Mouse (Mus musculus): ENCODE data around the gene Hoxd12.

The Hoxd12 gene

GRCm38 (mm10) chr2:74680561-74681398 lies 6.0 kb downstream of the Hoxd12 start:
- in situ Hi-C loops (cut with MseI, MboI), result no loop called here

DNA sequence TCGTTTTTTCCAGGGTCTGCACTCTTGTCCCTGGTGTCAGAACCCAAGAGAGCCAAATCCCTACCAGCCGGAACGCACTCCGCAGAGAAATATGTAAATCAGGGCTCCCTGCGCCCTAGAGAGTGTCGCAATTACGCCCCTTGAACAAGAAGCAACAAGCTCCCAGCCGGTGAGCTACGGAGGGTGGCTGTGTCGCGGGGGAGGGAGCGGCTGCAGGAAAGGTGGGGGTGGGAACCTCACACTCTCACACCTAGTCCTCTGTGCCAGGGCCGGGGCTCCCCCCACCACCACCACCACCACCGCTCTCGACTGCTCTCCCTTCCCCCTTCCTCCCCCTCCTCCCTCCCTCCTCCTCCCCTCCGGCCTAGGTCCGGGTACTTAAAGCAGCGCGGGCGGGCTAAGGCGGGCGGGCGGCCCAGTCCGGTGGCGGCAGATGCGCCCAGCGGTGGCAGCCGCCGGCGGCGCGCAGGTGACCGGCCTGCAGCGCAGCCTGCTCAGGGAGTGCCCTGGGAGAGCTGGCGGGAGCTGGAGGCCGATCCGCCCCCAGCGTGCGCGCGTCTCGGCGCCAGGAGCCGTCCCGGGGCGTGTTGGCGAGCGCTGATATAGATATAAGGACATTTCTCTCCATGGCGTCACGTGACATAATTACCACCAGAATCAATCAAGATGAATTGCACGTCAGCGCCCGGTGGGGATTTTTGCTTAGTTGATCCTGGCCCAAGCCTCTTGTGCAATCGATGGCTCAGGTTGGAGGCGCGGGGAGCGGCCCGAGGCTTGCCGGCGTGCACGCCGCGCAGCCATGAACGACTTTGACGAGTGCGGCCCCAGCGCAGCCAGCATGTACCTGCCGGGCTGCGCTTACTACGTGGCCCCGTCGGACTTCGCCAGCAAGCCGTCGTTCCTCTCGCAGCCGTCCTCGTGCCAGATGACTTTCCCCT lies 7.0 kb downstream of the Hoxd12 start:
- in situ Hi-C loops (cut with MseI, MboI), result no loop called here

DNA sequence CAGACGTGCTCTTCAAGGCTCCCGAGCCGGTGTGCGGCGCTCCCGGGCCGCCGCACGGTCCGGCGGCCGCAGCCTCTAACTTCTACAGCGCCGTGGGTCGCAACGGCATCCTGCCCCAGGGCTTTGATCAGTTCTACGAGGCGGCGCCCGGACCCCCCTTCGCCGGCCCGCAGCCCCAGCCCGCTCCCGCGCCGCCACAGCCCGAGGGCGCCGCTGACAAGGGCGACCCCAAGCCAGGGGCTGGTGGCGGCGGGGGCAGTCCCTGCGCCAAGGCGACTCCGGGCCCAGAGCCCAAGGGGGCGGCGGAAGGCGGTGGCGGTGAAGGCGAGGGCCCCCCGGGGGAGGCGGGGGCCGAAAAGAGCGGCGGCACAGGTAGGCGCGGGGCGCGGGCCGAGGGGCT lies 8.0 kb downstream of the Hoxd12 start:
- in situ Hi-C loops (cut with MseI, MboI), result no loop called here

DNA sequence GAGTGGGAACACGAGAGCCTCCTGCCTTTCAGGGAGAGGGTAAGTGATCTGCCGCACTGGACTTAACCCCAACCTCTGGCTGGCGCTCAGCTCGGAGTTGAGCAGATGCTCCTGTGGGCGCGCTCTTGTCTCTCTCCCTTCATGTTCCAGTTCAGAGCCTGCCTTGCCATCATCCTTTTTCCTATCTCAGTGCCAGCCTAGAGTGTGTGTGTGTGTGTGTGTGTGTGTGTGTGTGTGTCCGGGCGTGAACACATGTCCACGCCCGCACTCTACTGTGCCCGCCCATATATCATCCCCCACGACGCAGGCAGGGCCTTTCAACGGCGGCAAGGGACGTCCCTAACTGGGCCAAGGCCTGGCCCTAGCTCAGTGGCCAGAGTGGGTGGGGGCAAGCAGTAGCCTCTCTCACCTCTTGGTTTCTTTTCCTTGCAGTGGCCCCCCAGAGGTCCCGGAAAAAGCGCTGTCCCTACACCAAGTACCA lies 8.7 kb downstream of the Hoxd12 start:
- in situ Hi-C loops (cut with MseI, MboI), result no loop called here

GRCm38 (mm10) chr2:74684106-74684505 lies 9.3 kb downstream of the Hoxd12 start:
- in situ Hi-C loops (cut with MseI, MboI), result no loop called here

DNA sequence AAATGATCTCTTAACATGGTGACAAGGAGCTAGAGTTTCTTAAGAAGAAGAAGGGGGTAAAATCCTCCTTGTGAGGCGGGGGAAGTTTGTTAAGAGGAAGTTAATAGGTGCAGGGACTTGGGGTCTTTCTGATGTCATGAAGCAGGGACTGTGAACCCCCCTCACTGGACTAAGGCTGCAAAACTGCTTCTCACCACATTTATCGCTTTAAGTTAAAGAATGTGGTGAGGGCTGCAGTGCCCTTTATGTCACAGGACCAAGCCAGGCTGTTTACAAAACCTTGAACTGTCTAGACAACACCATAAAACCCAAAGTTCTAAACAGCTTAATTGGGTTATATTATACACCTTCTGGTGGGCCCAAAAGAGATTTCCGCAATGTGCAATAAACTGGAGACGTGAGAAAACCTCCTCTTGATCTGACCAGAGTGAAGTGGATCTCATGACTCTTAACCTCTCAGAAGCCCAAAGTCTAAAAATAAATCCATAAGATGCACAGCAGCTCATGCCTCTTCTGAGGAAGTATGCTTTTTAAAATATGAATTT lies 10.3 kb downstream of the Hoxd12 start:
- in situ Hi-C loops (cut with MseI, MboI), result no loop called here

DNA sequence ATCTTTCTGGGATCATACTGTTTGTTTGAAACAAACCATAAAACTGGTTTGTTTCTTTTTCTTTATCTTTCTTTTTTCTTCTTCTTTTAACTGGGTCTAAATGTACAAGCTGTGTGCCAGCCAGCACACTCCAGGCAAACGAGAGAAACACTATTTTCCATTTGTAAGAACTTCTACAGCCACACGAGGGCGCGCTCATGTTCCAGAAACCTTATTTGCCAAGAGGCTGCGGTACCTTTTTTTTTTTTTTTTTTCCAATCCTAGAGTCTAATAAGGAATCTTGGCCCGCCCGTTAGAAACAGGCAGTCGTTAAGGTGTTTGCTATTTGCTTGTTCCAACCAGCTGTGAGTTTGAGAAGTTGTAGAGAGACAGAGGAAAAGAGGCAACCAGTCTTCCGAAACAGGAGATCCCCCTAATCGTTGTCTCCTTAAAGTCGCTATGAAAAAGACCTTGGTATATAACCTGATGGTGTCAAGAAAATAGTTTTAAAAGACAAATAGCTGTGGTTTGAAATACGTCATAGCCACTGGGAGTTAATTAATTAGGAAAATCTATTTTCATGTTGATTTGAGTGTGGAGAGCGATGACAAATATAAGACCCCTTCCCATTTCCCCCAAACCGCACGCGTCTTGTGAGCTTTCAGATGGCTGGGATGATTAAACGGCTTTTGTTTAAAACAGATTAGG lies 11.6 kb downstream of the Hoxd12 start:
- in situ Hi-C loops (cut with MseI, MboI), result no loop called here

DNA sequence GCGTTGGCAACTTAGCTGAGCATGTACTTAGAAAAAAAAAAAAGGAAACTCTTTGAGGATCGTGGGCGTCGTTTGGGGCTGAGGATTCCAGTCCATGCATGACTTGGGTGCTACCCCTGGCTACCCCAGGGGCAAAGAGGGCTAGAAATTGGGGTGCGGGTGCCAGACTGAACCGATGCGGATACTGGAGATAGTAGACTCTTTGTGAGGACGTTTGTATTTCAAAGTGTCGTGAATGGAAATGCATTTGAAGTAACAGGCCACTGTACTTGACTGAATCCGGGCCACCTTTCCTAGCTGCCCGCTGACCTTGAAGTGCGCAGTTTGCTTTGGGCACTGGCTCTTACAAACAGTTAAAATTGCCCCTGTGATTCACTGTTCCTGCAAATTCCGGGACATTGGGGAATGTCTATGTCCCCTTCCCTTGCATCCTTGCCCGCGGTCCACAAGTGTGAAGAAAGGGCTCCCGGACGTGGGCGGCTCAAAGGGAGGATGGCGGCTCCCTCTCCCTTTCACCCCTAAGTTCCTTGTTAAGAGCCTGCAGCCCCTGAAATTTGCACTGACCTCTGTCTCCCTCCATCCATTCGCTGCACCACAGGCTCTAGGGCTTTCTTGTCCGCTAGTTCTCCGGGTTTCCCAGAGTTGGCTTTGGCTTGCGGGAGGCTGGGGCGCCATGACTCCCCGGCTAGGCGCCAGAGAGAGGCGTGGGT lies 12.3 kb downstream of the Hoxd12 start:
- in situ Hi-C loops (cut with MseI, MboI), result no loop called here

GRCm38 (mm10) chr2:74687698-74688555 lies 13.1 kb downstream of the Hoxd12 start:
- in situ Hi-C loops (cut with MseI, MboI), result no loop called here

DNA sequence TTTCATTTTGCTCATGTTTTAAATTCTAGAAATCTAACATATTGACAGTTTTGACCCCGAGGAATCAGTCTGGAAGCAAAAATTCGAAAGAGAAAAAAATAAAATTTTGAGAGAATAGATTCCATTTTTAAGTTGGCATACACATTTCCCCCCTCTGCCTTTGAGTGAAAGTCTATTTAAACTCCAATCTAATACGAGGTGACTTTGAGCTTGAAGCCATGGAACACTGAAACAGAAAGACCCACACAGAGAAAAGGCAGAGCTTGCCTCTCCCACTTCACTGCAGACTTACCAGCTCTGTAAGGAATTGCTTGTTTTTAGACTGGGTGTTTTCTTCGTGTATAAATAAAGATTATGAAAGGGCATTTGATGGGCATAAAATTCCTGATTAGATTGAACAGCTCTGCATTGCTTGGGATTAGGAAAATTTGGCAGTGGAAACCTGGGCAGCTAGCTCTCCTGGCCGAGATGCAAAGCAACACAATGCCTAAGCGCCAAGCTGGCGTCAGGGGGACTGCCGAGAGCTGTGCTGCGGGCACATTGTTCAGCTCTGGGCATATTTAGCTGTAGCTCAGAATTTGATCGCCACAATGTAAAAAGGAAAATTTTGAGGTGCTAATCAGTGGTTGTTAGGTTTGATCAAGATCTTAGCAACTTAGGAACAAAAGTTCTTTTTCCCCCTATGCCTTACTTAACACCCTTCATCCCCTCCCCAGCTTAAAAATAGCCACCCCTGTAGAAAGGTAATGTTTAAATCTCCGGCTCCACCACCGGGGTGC lies 14.2 kb downstream of the Hoxd12 start:
- in situ Hi-C loops (cut with MseI, MboI), result no loop called here

GRCm38 (mm10) chr2:74689574-74690337 lies 14.9 kb downstream of the Hoxd12 start:
- in situ Hi-C loops (cut with MseI, MboI), result loop anchor here in 1 of 2 experiments (10.0 kb wide), 1 partner anchor 615 kb away; no protein-coding TSS in a partner anchor

DNA sequence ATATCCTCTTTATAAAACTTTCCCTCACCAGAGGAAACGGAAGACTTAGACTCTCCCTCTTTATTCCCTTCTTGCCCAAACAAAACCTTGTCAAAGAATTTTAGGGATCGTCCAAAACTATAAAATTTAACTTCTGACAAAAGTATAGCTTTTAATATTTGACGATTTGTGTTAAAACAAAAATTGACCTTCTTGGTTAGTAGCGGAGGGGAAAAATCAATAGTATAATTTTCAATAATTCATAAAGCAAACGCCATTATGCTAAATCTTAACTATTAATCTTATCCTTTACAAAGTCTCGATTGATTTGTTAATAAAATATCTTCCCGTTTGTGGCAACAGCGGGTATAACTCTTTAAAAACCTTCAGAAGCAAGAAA lies 15.5 kb downstream of the Hoxd12 start:
- in situ Hi-C loops (cut with MseI, MboI), result loop anchor here in 1 of 2 experiments (10.0 kb wide), 1 partner anchor 614 kb away; no protein-coding TSS in a partner anchor

- in situ Hi-C loops (cut with MseI, MboI), result loop anchor here in 1 of 2 experiments (10.0 kb wide), 1 partner anchor 614 kb away; no protein-coding TSS in a partner anchor
Measured at GRCm38 (mm10) chr2:74691022-74691951, 16.5 kb downstream of the Hoxd12 start, which contains the start of gene Hoxd10. TSS of gene Hoxd10 (plus strand) at chr2:74691924.

DNA sequence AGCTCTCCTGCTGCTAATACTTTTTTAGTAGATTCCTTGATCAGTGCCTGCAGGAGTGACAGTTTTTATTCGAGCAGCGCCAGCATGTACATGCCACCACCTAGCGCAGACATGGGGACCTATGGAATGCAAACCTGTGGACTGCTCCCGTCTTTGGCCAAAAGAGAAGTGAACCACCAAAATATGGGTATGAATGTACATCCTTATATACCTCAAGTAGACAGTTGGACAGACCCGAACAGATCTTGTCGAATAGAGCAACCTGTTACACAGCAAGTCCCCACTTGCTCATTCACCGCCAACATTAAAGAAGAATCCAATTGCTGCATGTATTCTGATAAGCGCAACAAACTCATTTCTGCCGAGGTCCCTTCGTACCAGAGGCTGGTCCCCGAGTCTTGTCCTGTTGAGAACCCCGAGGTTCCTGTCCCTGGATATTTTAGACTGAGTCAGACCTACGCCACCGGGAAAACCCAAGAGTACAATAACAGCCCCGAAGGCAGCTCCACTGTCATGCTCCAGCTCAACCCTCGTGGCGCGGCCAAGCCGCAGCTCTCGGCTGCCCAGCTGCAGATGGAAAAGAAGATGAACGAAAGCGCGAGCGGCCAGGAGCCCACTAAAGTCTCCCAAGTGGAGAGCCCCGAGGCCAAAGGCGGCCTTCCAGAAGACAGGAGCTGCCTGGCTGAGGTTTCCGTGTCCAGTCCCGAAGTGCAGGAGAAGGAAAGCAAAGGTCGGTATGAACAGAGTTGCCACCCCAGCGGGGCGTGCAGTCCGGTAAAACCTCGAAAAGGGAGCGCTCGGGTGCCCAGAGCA lies 17.4 kb downstream of the Hoxd12 start:
- in situ Hi-C loops (cut with MseI, MboI), result loop anchor here in 1 of 2 experiments (10.0 kb wide), 1 partner anchor 613 kb away; no protein-coding TSS in a partner anchor

DNA sequence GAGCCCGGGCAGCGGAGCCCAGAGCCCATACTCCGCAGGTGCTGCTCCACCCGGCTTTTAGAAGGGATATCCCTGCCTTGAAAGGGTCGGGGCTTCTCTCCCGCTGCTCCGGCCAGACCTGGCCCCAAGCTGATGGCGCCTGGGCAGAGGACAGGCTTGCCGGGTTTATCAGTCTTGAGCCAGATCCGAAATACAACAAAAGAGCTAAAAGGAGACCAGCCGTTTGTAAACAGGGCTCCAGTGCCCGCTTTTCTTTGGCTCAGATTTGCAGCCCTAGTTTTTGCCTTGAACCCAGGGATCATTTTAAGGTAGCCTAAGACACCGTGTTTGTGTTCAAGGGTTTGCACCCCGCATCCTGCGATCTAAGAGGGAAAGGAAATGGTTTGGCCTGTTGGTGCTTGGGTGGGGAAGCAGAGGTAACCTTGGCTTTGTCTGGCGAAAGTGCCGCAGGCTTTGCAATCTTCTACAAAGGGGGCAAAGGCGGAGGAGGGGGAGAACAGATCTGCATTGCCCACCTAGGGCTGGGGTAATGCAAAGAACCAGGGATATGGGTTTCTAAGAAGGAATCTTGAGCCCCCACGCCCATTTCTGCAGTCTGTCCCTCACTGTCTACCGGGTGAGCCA lies 18.1 kb downstream of the Hoxd12 start:
- in situ Hi-C loops (cut with MseI, MboI), result loop anchor here in 1 of 2 experiments (10.0 kb wide), 1 partner anchor 612 kb away; no protein-coding TSS in a partner anchor
